Mouse (Mus musculus): ENCODE data around the gene Inpp5f.
"Not testable (repeated sequence)": the region's sequence is repeated elsewhere in the genome, so short reads cannot be mapped to it uniquely, and the experiment has no call there.

The Inpp5f gene

GRCm38 (mm10) chr7:128610897-128611798 lies at the start of gene Inpp5f:
TSS of gene Inpp5f (plus strand) at chr7:128611328.
- peak; percentile 98 to 100 for DNase-seq

GRCm38 (mm10) chr7:128563373-128563772 lies 47.8 kb upstream of the Inpp5f start:
- DNase-seq, result peak in 1 of 2 experiments; percentile 52

- DNase-seq, result no peak
Observed at GRCm38 (mm10) chr7:128566311-128566710, 44.8 kb upstream of the Inpp5f start.

- no peak for DNase-seq
Observed at GRCm38 (mm10) chr7:128567561-128568244, 43.4 kb upstream of the Inpp5f start.

- peak in 1 of 2 experiments; percentile 34 for DNase-seq
Observed at GRCm38 (mm10) chr7:128569429-128569828, 41.7 kb upstream of the Inpp5f start.

- no peak for DNase-seq
Observed at GRCm38 (mm10) chr7:128569987-128570656, 41.0 kb upstream of the Inpp5f start.

GRCm38 (mm10) chr7:128570657-128571056 lies 40.5 kb upstream of the Inpp5f start:
- DNase-seq, result not testable (repeated sequence)

- DNase-seq, result no peak
Observed at GRCm38 (mm10) chr7:128572030-128572429, 39.1 kb upstream of the Inpp5f start.

GRCm38 (mm10) chr7:128575211-128575610 lies 35.9 kb upstream of the Inpp5f start:
- DNase-seq, result no peak

- DNase-seq, result no peak
Observed at GRCm38 (mm10) chr7:128575794-128576193, 35.3 kb upstream of the Inpp5f start.

- DNase-seq, result no peak
Observed at GRCm38 (mm10) chr7:128577607-128578006, 33.5 kb upstream of the Inpp5f start.

- DNase-seq, result no peak
Observed at GRCm38 (mm10) chr7:128578199-128578945, 32.8 kb upstream of the Inpp5f start.

GRCm38 (mm10) chr7:128579381-128579780 lies 31.7 kb upstream of the Inpp5f start:
- DNase-seq, result no peak

- no peak for DNase-seq
Observed at GRCm38 (mm10) chr7:128580318-128580717, 30.8 kb upstream of the Inpp5f start.

GRCm38 (mm10) chr7:128581864-128582484 lies 29.2 kb upstream of the Inpp5f start:
- DNase-seq, result no peak

- DNase-seq, result no peak
Observed at GRCm38 (mm10) chr7:128583213-128583948, 27.7 kb upstream of the Inpp5f start.

GRCm38 (mm10) chr7:128587334-128587933 lies 23.7 kb upstream of the Inpp5f start:
- DNase-seq, result no peak

GRCm38 (mm10) chr7:128591345-128592084 lies 19.6 kb upstream of the Inpp5f start:
- no peak for DNase-seq

GRCm38 (mm10) chr7:128592118-128592935 lies 18.8 kb upstream of the Inpp5f start:
- DNase-seq, result peak; percentile 68 to 80
